Mouse (Mus musculus) limb, embryonic 14.5 days (tissue): ENCODE measurements around the gene Tmem30c. TPM values are rescaled to one million over a fixed set of nuclear protein-coding genes. Genes with fewer than 3 reads are reported as not detected.

Experiments
- ATAC-seq: fragments of 200-750 bp; cut with Nextera tagmentation; 2 replicates; pipeline ENCODE4 v1.8.0; 2017; ENCODE audit warnings: low read depth, moderate number of reproducible peaks, moderate TSS enrichment; ENCODE audit not compliant: low FRiP score
- DNase-seq: peaks from one replicate; pipeline ENCODE4 v3.0.0-alpha.2; 2015; ENCODE audit warnings: low spot score
- H3K27ac ChIP-seq: fragments of 300-500 bp; sonication (generic); replicated peaks from 2 replicates; pipeline ENCODE4 v1.5.1; 2014; ENCODE audit warnings: low read depth, mild to moderate bottlenecking, low read length, moderate library complexity, mixed read lengths
- H3K27me3 ChIP-seq: fragments of 300-500 bp; sonication (generic); 2 replicates; pipeline ENCODE4 v1.6.1; 2014; ENCODE audit warnings: low read length, mixed read lengths; ENCODE audit not compliant: control insufficient read depth, insufficient read depth
- H3K36me3 ChIP-seq: fragments of 300-500 bp; sonication (generic); 2 replicates; pipeline ENCODE4 v1.6.1; 2014; ENCODE audit warnings: mild to moderate bottlenecking, low read length, moderate library complexity, mixed read lengths; ENCODE audit not compliant: control insufficient read depth, insufficient read depth
- H3K4me1 ChIP-seq: fragments of 300-500 bp; sonication (generic); 2 replicates; pipeline ENCODE4 v1.6.1; 2014; ENCODE audit warnings: antibody characterized with exemption, low read length, mixed read lengths; ENCODE audit not compliant: control insufficient read depth, insufficient read depth
- H3K4me2 ChIP-seq: fragments of 300-500 bp; sonication (generic); replicated peaks from 2 replicates; pipeline ENCODE4 v1.6.1; 2014; ENCODE audit warnings: low read depth, mild to moderate bottlenecking, low read length, moderate library complexity; ENCODE audit not compliant: severe bottlenecking
- H3K4me3 ChIP-seq: fragments of 300-500 bp; sonication (generic); replicated peaks from 2 replicates; pipeline ENCODE4 v1.5.1; 2014; ENCODE audit warnings: low read length
- H3K9ac ChIP-seq: fragments of 300-500 bp; sonication (generic); 2 replicates; pipeline ENCODE4 v1.6.1; 2014; ENCODE audit warnings: mild to moderate bottlenecking, low read depth, low read length, moderate library complexity; ENCODE audit not compliant: severe bottlenecking
- H3K9me3 ChIP-seq: fragments of 300-500 bp; sonication (generic); 2 replicates; pipeline ENCODE4 v1.6.1; 2016; ENCODE audit warnings: low read length; ENCODE audit not compliant: control insufficient read depth
- POLR2A ChIP-seq: fragments of 200-500 bp; IDR thresholded peaks from 2 replicates; pipeline ENCODE4 v1.8.0; 2012; ENCODE audit warnings: inconsistent platforms, mild to moderate bottlenecking, moderate library complexity, borderline replicate concordance; ENCODE audit not compliant: insufficient read depth, insufficient read length; ENCODE audit errors: extremely low read depth
- WGBS: fragments of 180-500 bp; shearing (Covaris S2); extraction: QIAGEN DNeasy Blood & Tissue Kit; methylation state at CpG from one replicate; pipeline ENCODE4 v1.1.7; 2014; 5-methylcytosine and 5-hydroxymethylcytosine counted together
- polyA plus RNA-seq, 2 experiments: library from polyadenylated mRNA; depleted of rRNA in 1 of 2; stranded (reverse) in 1 of 2; unstranded in 1 of 2; fragments of >200 nt; fragmentation: Nextera tagmentation in 1 of 2; extraction: Ambion mirVana in 1 of 2; gene quantifications; 2 replicates each; pipeline versions ENCODE4 v1.2.1 to v1.2.3; 2012 to 2014

Gene Tmem30c
- polyA plus RNA-seq, 2 experiments, result 0.35 TPM; not detected in 1

- DNase-seq, result no peak
- Histone ChIP-seq H3K9ac (no peak overlapping the region), H3K27me3 (no peaks in the 10 kb centered on the region), H3K4me1 (no peaks in the 10 kb centered on the region), H3K27ac (no peak overlapping the region), H3K9me3 (no peaks in the 10 kb centered on the region), H3K4me3 (no peak overlapping the region), H3K4me2 (no peak overlapping the region), H3K36me3 (no peaks in the 10 kb centered on the region)
- no peak for TF ChIP-seq POLR2A
- 82% methylated on average over 2 of the region's 2 CpGs for WGBS
- ATAC-seq, result no peak
These were observed 19.5 kb upstream of the Tmem30c start for GRCm38 (mm10) chr16:57312130-57312529.

- H3K27ac ChIP-seq, result no peak overlapping the region
- no peak overlapping the region for H3K4me2 ChIP-seq
- 72% methylated on average over 6 of the region's 6 CpGs for WGBS
- peaks cover 19% of the 10 kb centered on the region for H3K4me1 ChIP-seq
- ATAC-seq, result no peak
- no peak for TF ChIP-seq POLR2A
- H3K36me3 ChIP-seq, result no peaks in the 10 kb centered on the region
- H3K4me3 ChIP-seq, result no peak overlapping the region
- H3K27me3 ChIP-seq, result no peaks in the 10 kb centered on the region
- no peak for DNase-seq
- no peaks in the 10 kb centered on the region for H3K9me3 ChIP-seq
- no peak overlapping the region for H3K9ac ChIP-seq
These were observed 12.8 kb upstream of the Tmem30c start for GRCm38 (mm10) chr16:57305463-57305862.

- Histone ChIP-seq H3K9me3 (no peaks in the 10 kb centered on the region), H3K4me1 (peaks cover 19% of the 10 kb centered on the region), H3K4me3 (peak overlapping the region; percentile 14), H3K27me3 (no peaks in the 10 kb centered on the region), H3K27ac (no peak overlapping the region), H3K36me3 (no peaks in the 10 kb centered on the region), H3K4me2 (peak overlapping the region; percentile 43), H3K9ac (peak overlapping the region; percentile 25; the same call in 1 of the 2 replicates)
- DNase-seq (no peak), ATAC-seq (peak; percentile 77)
- WGBS, result 21% methylated on average over 19 of the region's 19 CpGs
- no peak for TF ChIP-seq POLR2A
These were observed 11.1 kb upstream of the Tmem30c start for GRCm38 (mm10) chr16:57303716-57304115.

- Histone ChIP-seq H3K27ac (no peak overlapping the region), H3K36me3 (no peaks in the 10 kb centered on the region), H3K9ac (0 out of 2 replicates have a peak overlapping the region, but pooled peaks have one; percentile 25), H3K27me3 (no peaks in the 10 kb centered on the region), H3K9me3 (no peaks in the 10 kb centered on the region), H3K4me3 (peak overlapping the region; percentile 14), H3K4me1 (peaks cover 19% of the 10 kb centered on the region), H3K4me2 (peak overlapping the region; percentile 43)
- no peak for TF ChIP-seq POLR2A
- DNase-seq, result peak; percentile 37
- WGBS, result 29% methylated on average over 25 of the region's 25 CpGs
- peak; percentile 71 for ATAC-seq
These were observed 10.4 kb upstream of the Tmem30c start for GRCm38 (mm10) chr16:57302792-57303698.

GRCm38 (mm10) chr16:57301512-57302115 lies 8.9 kb upstream of the Tmem30c start:
- TF ChIP-seq POLR2A, result no peak
- no peaks in the 10 kb centered on the region for H3K36me3 ChIP-seq
- WGBS, result 70% methylated on average over 9 of the region's 9 CpGs
- no peak for ATAC-seq
- H3K27me3 ChIP-seq, result no peaks in the 10 kb centered on the region
- H3K9ac ChIP-seq, result no peak overlapping the region
- no peak for DNase-seq
- H3K4me2 ChIP-seq, result no peak overlapping the region
- H3K9me3 ChIP-seq, result no peaks in the 10 kb centered on the region
- H3K27ac ChIP-seq, result no peak overlapping the region
- H3K4me1 ChIP-seq, result peaks cover 19% of the 10 kb centered on the region
- no peak overlapping the region for H3K4me3 ChIP-seq
